Mouse (Mus musculus) midbrain, embryonic 15.5 days (tissue): Measurements from ENCODE around the gene Hsd11b2. TPM values are rescaled to one million over a fixed set of nuclear protein-coding genes. Genes with fewer than 3 reads are reported as not detected.
"Not testable (repeated sequence)": the region's sequence is repeated elsewhere in the genome, so short reads cannot be mapped to it uniquely, and the experiment has no call there.

ENCODE experiments used
- ATAC-seq: fragments of 200-750 bp; cut with Nextera tagmentation; replicated peaks from 2 replicates; pipeline ENCODE4 v1.8.0; 2017; ENCODE audit warnings: moderate TSS enrichment
- H3K27ac ChIP-seq: fragments of 300-500 bp; sonication (generic); 2 replicates; pipeline ENCODE4 v1.5.1; 2015; ENCODE audit warnings: mild to moderate bottlenecking, inconsistent platforms
- H3K27me3 ChIP-seq: fragments of 300-500 bp; sonication (generic); replicated peaks from 2 replicates; pipeline ENCODE4 v1.6.1; 2015; ENCODE audit warnings: inconsistent platforms
- H3K36me3 ChIP-seq: fragments of 300-500 bp; sonication (generic); replicated peaks from 2 replicates; pipeline ENCODE4 v1.6.1; 2015; ENCODE audit warnings: inconsistent platforms
- H3K4me1 ChIP-seq: fragments of 300-500 bp; sonication (generic); 2 replicates; pipeline ENCODE4 v1.6.1; 2015; ENCODE audit warnings: inconsistent platforms
- H3K4me2 ChIP-seq: fragments of 300-500 bp; sonication (generic); 2 replicates; pipeline ENCODE4 v1.6.1; 2015; ENCODE audit warnings: inconsistent platforms, mild to moderate bottlenecking, moderate library complexity
- H3K4me3 ChIP-seq: fragments of 300-500 bp; sonication (generic); 2 replicates; pipeline ENCODE4 v1.5.1; 2015; ENCODE audit warnings: mild to moderate bottlenecking, inconsistent platforms
- H3K9ac ChIP-seq: fragments of 300-500 bp; sonication (generic); 2 replicates; pipeline ENCODE4 v1.6.1; 2015; ENCODE audit warnings: mild to moderate bottlenecking, inconsistent platforms
- H3K9me3 ChIP-seq: fragments of 300-500 bp; sonication (generic); 2 replicates; pipeline ENCODE4 v1.6.1; 2016; ENCODE audit warnings: inconsistent platforms
- WGBS: fragments of 180-500 bp; shearing (Covaris S2); methylation state at CpG from one replicate; pipeline ENCODE4 v1.1.7; 2015; ENCODE audit warnings: mixed read lengths; 5-methylcytosine and 5-hydroxymethylcytosine counted together
- polyA plus RNA-seq: library from polyadenylated mRNA; unstranded; fragments of >200 nt; fragmentation: Nextera tagmentation; extraction: Ambion mirVana; gene quantifications from 2 replicates; pipeline ENCODE4 v1.2.1, GENCODE M21; 2015

Gene Hsd11b2
- polyA plus RNA-seq, 1 experiment from 2014 or later, result 4.7 TPM

DNA sequence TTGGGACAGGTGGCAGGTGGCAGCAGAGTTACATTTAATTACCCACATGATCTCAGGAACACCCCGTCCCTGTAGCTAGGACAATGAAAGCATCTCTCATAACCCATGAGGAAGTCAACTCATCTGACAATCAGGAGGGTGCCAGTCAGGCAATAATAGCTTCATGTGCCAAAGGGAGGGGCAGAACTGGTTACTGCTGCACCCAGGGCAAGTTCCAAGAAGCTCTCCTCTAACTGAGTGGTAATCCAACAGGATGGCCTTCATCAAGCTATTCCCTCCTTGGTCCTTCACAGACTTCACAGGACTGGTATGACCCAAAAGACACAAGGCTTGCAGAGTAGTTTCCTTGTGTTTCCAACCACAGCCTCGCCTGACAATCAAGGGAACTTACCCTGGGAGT is 31.5 kb downstream of the Hsd11b2 start:
- no peaks in the 10 kb centered on the region for H3K9me3 ChIP-seq
- ATAC-seq, result no peak
- H3K4me1 ChIP-seq, result peaks cover 1% of the 10 kb centered on the region; the same call in 1 of the 2 replicates
- no peaks in the 10 kb centered on the region for H3K27me3 ChIP-seq
- WGBS, result 82% methylated on average over 2 of the region's 2 CpGs
- no peak overlapping the region for H3K4me3 ChIP-seq
- no peak overlapping the region for H3K4me2 ChIP-seq
- no peak overlapping the region for H3K9ac ChIP-seq
- H3K27ac ChIP-seq, result no peak overlapping the region
- H3K36me3 ChIP-seq, result 0 out of 2 replicates have a peak, but pooled peaks cover 3% of the 10 kb centered on the region

DNA sequence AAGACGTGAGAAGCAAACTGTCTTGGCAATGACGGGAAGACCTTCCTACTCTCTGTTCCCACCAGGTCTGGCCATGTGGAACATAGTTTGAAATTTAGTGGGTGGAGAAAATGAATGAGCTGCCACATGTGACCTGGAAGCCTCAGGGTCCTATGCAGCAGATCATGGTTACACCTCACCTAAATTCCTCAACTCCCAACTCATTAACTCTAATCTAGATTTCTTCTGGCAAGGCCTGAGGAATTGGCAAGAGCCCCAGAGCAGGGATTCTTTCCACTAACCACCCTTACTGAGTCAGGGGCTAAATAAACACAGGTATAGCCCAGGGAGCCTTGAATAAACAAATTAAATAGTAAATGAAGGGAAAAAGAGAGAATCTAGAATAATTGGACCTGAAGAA is 33.5 kb downstream of the Hsd11b2 start:
- no peak overlapping the region for H3K9ac ChIP-seq
- WGBS, result 94% methylated on average over 2 of the region's 2 CpGs

DNA sequence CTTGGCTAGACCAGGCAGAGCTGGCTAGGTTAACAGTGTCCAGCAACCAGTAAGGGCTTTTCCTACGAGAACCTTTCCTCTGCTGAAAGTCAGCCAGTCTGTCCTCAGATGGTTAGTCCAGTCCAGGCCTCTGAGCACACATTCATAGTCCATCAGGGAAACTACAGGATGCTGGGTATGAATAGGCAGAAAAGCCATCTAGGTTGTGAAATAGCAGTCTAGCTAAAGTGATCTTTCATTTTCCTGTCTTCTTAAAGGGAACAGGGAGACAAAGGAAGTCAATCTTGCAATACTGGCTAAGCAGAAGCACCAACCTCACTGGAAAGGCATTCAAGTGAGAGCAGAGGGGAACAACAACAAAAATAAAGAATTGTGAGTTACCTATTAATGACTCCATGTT is 34.3 kb downstream of the Hsd11b2 start:
- Histone ChIP-seq H3K4me3 (no peak overlapping the region), H3K4me2 (no peak overlapping the region), H3K27me3 (no peaks in the 10 kb centered on the region), H3K27ac (no peak overlapping the region), H3K9me3 (no peaks in the 10 kb centered on the region), H3K9ac (no peak overlapping the region), H3K36me3 (0 out of 2 replicates have a peak, but pooled peaks cover 3% of the 10 kb centered on the region), H3K4me1 (no peaks in the 10 kb centered on the region)
- no peak for ATAC-seq
- 87% methylated on average over 1 of the region's 1 CpGs for WGBS

More for the DNA sequence above, 33.5 kb downstream of the Hsd11b2 start:
- Histone ChIP-seq H3K27ac (no peak overlapping the region), H3K36me3 (0 out of 2 replicates have a peak, but pooled peaks cover 3% of the 10 kb centered on the region), H3K27me3 (no peaks in the 10 kb centered on the region), H3K9me3 (no peaks in the 10 kb centered on the region), H3K4me1 (no peaks in the 10 kb centered on the region), H3K4me3 (no peak overlapping the region), H3K4me2 (no peak overlapping the region)
- no peak for ATAC-seq

DNA sequence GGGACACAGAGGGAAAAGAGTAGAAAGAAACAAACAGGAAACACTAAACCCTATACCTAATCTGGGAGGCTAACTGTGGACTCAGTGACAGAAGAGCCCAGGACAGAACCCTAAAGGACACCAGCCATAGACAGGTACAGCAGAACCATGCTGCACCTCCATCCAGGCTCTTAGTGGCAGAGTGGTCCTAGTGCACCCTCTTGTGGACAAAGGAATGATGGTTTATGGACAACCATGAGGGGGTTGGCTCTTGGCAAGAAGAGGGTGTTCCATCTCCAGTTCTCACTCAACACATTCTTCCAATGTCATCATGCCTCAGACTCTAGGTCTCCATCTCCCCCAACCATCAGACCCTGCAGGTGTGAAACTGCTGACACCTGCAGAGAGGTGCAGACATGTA is 35.5 kb downstream of the Hsd11b2 start:
- H3K4me2 ChIP-seq, result no peak overlapping the region
- no peaks in the 10 kb centered on the region for H3K4me1 ChIP-seq
- no peak overlapping the region for H3K9ac ChIP-seq
- H3K4me3 ChIP-seq, result no peak overlapping the region
- no peak overlapping the region for H3K27ac ChIP-seq
- H3K36me3 ChIP-seq, result 0 out of 2 replicates have a peak, but pooled peaks cover 3% of the 10 kb centered on the region
- no peaks in the 10 kb centered on the region for H3K9me3 ChIP-seq
- H3K27me3 ChIP-seq, result no peaks in the 10 kb centered on the region
- ATAC-seq, result 0 out of 2 replicates have a peak, but pooled peaks have one; percentile 21

DNA sequence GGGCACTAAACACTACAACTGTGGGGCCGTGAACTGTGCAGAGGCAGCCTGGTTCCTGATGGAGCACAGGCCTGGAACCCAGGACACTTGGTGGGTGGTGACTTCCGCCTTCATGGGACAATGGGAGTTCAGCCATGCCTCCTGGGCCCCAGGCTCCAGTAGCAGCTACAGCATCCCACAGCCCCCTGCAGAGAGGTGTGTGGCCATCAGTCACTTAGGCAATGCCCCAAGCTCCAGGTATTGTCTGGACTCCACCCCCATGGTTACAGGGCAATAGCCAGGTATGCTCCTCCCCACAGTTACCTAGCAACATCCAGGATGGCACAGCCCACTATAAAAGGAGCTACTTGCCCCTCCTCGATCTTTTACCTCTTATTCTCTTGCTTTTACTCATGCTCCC is 36.7 kb downstream of the Hsd11b2 start:
- H3K27ac ChIP-seq, result no peak overlapping the region
- H3K9me3 ChIP-seq, result no peaks in the 10 kb centered on the region
- no peak overlapping the region for H3K4me3 ChIP-seq
- no peaks in the 10 kb centered on the region for H3K27me3 ChIP-seq
- 0 out of 2 replicates have a peak, but pooled peaks cover 3% of the 10 kb centered on the region for H3K36me3 ChIP-seq
- H3K4me2 ChIP-seq, result no peak overlapping the region
- 74% methylated on average over 3 of the region's 3 CpGs for WGBS
- no peak for ATAC-seq
- H3K9ac ChIP-seq, result no peak overlapping the region
- H3K4me1 ChIP-seq, result no peaks in the 10 kb centered on the region

DNA sequence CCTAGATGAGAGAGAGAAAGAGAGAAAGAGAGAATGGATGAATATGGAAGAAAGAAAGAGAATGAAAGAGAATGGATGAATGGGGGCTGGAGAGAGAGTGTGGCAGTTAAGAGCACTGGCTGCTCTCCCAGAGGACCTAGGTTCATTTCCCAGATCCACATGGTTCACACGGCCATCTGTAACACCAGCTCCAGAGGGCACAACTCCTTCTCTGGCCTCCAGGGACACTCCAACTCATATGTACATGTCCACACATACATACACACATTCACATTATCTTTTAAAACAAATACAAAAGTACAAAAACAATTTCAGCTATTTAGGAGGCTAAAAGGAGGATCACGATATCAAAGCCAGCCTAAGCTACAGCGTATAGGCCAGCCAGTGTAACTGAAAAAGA is 44.3 kb downstream of the Hsd11b2 start:
- ATAC-seq, result no peak
- Histone ChIP-seq H3K4me2 (no peak overlapping the region), H3K9ac (no peak overlapping the region), H3K27ac (no peak overlapping the region), H3K36me3 (no peaks in the 10 kb centered on the region), H3K4me3 (no peak overlapping the region), H3K9me3 (no peaks in the 10 kb centered on the region), H3K4me1 (peaks cover 41% of the 10 kb centered on the region), H3K27me3 (no peaks in the 10 kb centered on the region)
- WGBS, result 83% methylated on average over 3 of the region's 3 CpGs

DNA sequence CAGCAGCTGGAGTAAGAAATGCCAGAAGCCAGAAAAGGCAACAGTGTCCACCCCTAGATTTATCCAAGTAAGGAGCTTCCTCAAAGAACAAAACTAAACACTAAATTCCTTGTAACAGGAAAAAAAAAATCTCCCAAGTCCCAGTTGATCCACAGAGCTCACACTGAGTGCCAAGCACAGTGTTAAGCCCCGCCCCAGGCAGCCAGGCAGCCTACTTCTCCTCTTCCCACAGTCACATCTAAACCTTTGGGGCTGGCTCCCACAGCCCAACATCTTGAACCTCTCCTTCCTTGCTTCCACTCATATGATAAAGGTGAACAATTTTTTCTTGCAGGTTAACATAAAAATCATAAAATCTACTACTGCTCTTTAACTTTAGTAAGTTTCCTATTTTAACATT is 45.3 kb downstream of the Hsd11b2 start:
- Histone ChIP-seq H3K4me2 (no peak overlapping the region; the same call in 1 of the 2 replicates), H3K9me3 (no peaks in the 10 kb centered on the region)

DNA sequence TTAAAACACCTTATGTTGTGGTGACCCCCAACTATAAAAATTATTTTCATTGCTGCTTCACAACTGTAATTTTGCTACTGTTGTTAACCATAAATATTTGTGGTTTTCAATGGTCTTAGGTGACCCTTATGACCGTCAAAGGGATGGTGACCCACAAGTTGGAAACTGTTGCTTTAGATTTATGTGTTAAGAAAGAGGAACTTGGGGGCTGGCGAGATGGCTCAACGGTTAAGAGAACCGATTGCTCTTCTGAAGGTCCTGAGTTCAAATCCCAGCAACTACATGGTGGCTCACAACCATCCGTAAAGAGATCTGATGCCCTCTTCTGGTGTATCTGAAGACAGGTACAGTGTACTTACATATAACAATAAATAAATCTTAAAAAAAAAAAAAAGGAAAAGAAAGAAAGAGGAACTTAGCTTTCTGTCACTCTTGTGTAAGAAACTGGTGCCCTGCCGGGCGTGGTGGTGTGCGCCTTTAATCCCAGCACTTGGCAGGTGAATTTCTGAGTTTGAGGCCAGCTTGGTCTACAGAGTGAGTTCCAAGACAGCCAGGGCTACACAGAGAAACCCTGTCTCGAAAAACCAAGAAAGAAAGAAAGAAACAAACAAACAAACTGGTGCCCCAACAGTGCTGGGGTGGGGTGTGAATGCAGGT is 46.1 kb downstream of the Hsd11b2 start:
- peak overlapping the region; percentile 82 for H3K9ac ChIP-seq
- 86% methylated on average over 9 of the region's 9 CpGs for WGBS

More for the DNA sequence above, 45.3 kb downstream of the Hsd11b2 start:
- no peak for ATAC-seq
- Histone ChIP-seq H3K4me3 (no peak overlapping the region), H3K36me3 (no peaks in the 10 kb centered on the region), H3K27ac (no peak overlapping the region), H3K9ac (no peak overlapping the region), H3K27me3 (no peaks in the 10 kb centered on the region), H3K4me1 (peaks cover 41% of the 10 kb centered on the region)
- WGBS, result 86% methylated on average over 1 of the region's 1 CpGs

DNA sequence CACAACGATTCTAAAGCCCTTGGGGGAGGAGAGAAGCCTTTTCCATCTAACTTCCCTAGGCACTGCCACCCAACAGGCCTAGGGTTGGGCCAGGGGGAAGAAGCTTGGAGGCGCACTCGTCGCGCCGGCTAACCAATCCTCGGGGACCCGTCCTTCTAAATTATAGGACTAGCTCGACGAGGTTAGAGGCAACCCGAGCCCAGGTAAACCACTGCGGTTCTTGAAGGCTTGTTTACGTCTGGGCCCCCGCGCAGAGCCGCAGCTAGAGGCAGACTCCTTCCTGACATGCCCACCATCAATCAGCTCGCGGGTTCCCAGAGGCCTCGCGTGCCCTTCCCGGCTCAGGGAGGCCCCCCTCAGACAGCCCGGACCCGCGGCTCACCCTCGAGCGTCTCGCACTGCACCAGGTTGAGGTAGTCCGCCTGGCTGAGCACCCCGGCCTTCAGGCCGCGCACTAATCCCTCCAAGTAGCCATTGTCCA is 46.9 kb downstream of the Hsd11b2 start:
- Histone ChIP-seq H3K4me2 (peak overlapping the region; percentile 81), H3K27ac (peak overlapping the region; percentile 89), H3K27me3 (no peaks in the 10 kb centered on the region), H3K4me3 (peak overlapping the region; percentile 82), H3K36me3 (no peaks in the 10 kb centered on the region), H3K4me1 (peaks cover 41% of the 10 kb centered on the region), H3K9ac (peak overlapping the region; percentile 82), H3K9me3 (no peaks in the 10 kb centered on the region)
- 1% methylated on average over 31 of the region's 31 CpGs for WGBS
- ATAC-seq, result peak; percentile 84

More for the DNA sequence above, 46.1 kb downstream of the Hsd11b2 start:
- H3K36me3 ChIP-seq, H3K9me3 ChIP-seq, ATAC-seq, H3K27me3 ChIP-seq: not testable (repeated sequence)
- H3K4me1 ChIP-seq, result peaks cover 41% of the 10 kb centered on the region
- H3K4me3 ChIP-seq, result peak overlapping the region; percentile 82
- peak overlapping the region; percentile 81 for H3K4me2 ChIP-seq
- H3K27ac ChIP-seq, result 0 out of 2 replicates have a peak overlapping the region, but pooled peaks have one; percentile 89

DNA sequence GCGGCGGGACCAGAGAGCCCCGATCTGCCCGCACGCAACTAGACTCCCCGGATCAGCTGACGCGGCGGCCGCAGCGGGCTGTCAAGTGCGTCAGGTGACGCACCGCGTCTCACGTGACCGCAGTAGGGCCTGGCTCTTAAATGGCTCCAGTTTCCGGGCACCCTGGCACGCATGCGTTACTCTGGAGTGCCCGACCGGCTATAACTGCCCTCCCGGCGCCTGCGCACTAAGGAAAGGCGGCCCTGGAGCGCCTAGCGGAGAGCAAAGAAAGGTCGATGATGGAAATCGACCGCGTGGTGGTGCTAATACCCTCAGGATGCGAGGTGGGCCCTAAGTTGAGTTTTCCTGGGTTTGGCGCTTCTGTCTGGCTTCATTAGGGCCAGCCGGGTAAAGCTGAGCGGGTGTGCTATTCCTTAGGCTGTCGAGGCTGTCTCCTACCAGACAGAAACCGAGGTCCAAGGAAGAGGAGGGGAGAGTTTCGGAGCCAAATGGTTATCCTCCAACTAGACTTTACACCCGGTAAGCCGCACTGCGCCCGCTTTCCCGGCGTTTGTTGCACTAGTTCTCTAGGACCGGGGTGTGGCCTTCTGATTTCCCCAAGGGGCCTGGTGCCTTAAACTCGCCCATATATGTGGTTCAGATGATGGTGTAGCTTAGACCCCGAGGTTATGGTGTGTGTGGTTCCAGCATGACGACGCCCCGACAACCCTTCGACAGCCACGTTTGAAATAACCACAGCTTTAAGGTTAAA is 47.6 kb downstream of the Hsd11b2 start, which contains the start of gene Atp6v0d1:
Gene Atp6v0d1, minus strand, starts transcription at position 96 of the 751 bp plus-strand sequence.
- Histone ChIP-seq H3K4me2 (peak within 1 kb of the TSS; percentile 81), H3K36me3 (no peaks in the 10 kb centered on the region), H3K4me3 (peak within 1 kb of the TSS; percentile 82), H3K4me1 (peaks cover 41% of the 10 kb centered on the region), H3K27ac (peak within 1 kb of the TSS; percentile 89), H3K27me3 (no peaks in the 10 kb centered on the region), H3K9me3 (no peaks in the 10 kb centered on the region), H3K9ac (peak within 1 kb of the TSS; percentile 82)
- 2% methylated on average over 53 of the region's 53 CpGs for WGBS
- ATAC-seq, result peak; percentile 98

DNA sequence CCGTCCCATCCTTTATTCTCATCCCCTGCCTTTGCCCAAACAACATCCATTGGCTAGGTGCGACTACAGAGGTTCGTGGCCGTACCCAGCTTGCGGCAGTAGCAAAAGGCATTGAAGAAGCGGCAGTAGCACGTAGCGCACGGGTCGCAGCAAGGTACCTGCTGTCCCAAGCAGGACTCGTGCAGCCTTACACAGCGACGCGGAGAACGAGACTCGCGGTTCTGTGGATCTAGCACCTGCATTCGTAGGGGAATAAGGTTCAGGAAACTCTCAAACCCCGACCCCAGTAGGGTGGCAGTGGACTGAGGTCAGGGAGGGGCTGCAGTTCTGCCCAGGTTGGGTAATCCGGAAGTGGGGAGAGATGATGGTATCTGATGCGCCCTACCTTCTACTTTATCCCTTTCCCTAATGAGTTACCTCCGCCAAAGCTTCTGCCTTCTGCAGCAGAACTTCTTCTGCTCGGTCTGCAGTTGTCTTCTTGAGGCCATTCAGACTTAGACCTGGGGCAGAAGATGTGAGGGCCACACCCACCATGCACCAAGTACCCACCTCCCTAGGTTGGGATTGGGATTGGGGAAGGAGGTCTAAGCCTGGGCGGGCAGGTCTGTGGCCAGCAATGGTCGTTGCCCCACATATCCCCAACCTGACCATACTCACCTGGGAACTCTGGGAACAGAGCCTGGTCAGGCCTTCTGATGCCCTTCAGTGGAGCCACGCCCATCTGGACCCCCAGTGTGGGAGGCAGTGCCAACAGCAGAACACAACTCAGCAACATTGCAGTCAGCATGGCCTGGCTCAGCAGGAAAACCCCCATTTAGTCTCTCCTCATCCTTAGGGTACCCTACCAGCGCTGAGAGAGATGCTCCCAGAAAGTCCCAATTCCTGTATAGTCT is 48.4 kb downstream of the Hsd11b2 start:
- Histone ChIP-seq H3K27me3 (no peaks in the 10 kb centered on the region), H3K27ac (peak overlapping the region; percentile 89; the same call in 1 of the 2 replicates), H3K4me2 (peak overlapping the region; percentile 81), H3K9me3 (no peaks in the 10 kb centered on the region), H3K4me1 (peaks cover 41% of the 10 kb centered on the region), H3K36me3 (no peaks in the 10 kb centered on the region), H3K9ac (peak overlapping the region; percentile 43), H3K4me3 (peak overlapping the region; percentile 82)
- WGBS, result 25% methylated on average over 27 of the region's 27 CpGs
- peak; percentile 34; the same call in 1 of the 2 replicates for ATAC-seq
